Mouse (Mus musculus) heart, embryonic 12.5 days (tissue): Measurements from ENCODE around the gene Ptgdr2. TPM values are rescaled to one million over a fixed set of nuclear protein-coding genes. Genes with fewer than 3 reads are reported as not detected.

Experiments
- ATAC-seq: fragments of 200-750 bp; cut with Nextera tagmentation; 2 replicates; pipeline ENCODE4 v1.8.0; 2017; ENCODE audit warnings: moderate TSS enrichment, moderate library complexity; ENCODE audit not compliant: insufficient number of reproducible peaks, low FRiP score
- H3K27ac ChIP-seq: fragments of 300-500 bp; sonication (generic); 2 replicates; pipeline ENCODE4 v1.5.1; 2016; ENCODE audit warnings: mild to moderate bottlenecking, moderate library complexity; ENCODE audit not compliant: poor library complexity, severe bottlenecking
- H3K27me3 ChIP-seq: fragments of 300-500 bp; sonication (generic); replicated peaks from 2 replicates; pipeline ENCODE4 v1.6.1; 2016; ENCODE audit warnings: mild to moderate bottlenecking, moderate library complexity
- H3K36me3 ChIP-seq: fragments of 300-500 bp; sonication (generic); 2 replicates; pipeline ENCODE4 v1.6.1; 2016; ENCODE audit warnings: mild to moderate bottlenecking, moderate library complexity
- H3K4me1 ChIP-seq: fragments of 300-500 bp; sonication (generic); replicated peaks from 2 replicates; pipeline ENCODE4 v1.6.1; 2016; ENCODE audit warnings: mild to moderate bottlenecking
- H3K4me2 ChIP-seq: fragments of 300-500 bp; sonication (generic); 2 replicates; pipeline ENCODE4 v1.6.1; 2016; ENCODE audit warnings: mild to moderate bottlenecking, moderate library complexity
- H3K4me3 ChIP-seq: fragments of 300-500 bp; sonication (generic); 2 replicates; pipeline ENCODE4 v1.5.1; 2016; ENCODE audit warnings: mild to moderate bottlenecking
- H3K9ac ChIP-seq: fragments of 300-500 bp; sonication (generic); 2 replicates; pipeline ENCODE4 v1.6.1; 2016; ENCODE audit warnings: mild to moderate bottlenecking, moderate library complexity
- H3K9me3 ChIP-seq: fragments of 300-500 bp; sonication (generic); replicated peaks from 2 replicates; pipeline ENCODE4 v1.6.1; 2016; ENCODE audit warnings: mild to moderate bottlenecking, moderate library complexity
- WGBS: fragments of 180-500 bp; shearing (Covaris S2); methylation state at CpG from one replicate; pipeline ENCODE4 v1.1.7; 2016; 5-methylcytosine and 5-hydroxymethylcytosine counted together
- polyA plus RNA-seq: library from polyadenylated mRNA; unstranded; fragments of >200 nt; fragmentation: Nextera tagmentation; extraction: Ambion mirVana; gene quantifications from 2 replicates; pipeline ENCODE4 v1.2.1, GENCODE M21; 2016

Gene Ptgdr2
- polyA plus RNA-seq, 1 experiment from 2014 or later = not detected

DNA sequence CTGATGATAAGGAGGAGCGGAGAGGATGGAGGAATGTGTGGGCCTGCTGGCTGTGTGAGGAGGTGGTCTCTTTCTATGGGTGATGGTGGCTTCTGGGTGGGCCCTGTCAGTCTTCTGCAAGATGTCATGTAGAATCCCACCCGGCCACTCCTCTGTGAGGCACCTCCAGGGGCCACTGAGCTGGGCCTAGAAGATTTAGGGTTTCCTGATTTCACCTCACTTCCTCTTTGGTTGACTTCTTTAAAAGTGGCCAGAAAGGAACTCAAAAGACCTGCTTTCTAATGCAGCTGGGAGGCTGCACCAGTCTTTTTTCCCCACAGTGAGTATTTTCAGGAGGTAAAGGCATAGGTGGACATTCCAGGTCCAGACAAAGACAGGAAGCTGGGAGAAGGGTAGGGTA lies 6.3 kb upstream of the Ptgdr2 start:
- Histone ChIP-seq H3K9ac (no peak overlapping the region), H3K9me3 (0 out of 2 replicates have a peak, but pooled peaks cover 3% of the 10 kb centered on the region), H3K27me3 (no peaks in the 10 kb centered on the region), H3K4me3 (no peak overlapping the region), H3K36me3 (no peaks in the 10 kb centered on the region), H3K27ac (no peak overlapping the region), H3K4me1 (peaks cover 24% of the 10 kb centered on the region), H3K4me2 (no peak overlapping the region)
- no peak for ATAC-seq
- WGBS = 54% methylated on average over 2 of the region's 2 CpGs

DNA sequence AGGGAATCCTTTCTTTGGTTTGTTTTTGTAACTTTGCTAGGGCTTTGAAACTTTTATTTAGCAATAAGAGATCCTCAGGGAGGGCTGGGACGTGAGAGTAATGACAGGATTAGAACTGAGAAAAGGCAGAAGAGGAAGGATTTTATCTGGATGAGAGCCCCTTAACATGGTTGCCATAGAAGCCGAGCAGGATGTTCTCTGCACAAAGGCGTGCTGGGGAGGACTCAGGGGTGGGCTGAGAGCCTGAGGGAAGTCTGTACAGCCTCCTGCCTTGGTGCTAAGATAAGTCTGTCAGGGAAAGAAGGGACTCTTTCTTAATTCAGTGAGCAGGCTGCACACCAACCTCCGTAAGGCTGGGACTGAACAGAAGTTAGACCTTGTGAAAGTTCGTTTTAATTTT lies 1.9 kb upstream of the Ptgdr2 start:
- Histone ChIP-seq H3K4me3 (no peak overlapping the region), H3K4me2 (no peak overlapping the region), H3K27me3 (0 out of 2 replicates have a peak, but pooled peaks cover 3% of the 10 kb centered on the region), H3K36me3 (no peaks in the 10 kb centered on the region), H3K9me3 (no peaks in the 10 kb centered on the region), H3K27ac (0 out of 2 replicates have a peak overlapping the region, but pooled peaks have one; percentile 22), H3K9ac (no peak overlapping the region), H3K4me1 (peaks cover 30% of the 10 kb centered on the region)
- 0 out of 2 replicates have a peak, but pooled peaks have one; percentile 36 for ATAC-seq
- 18% methylated on average over 5 of the region's 5 CpGs for WGBS

DNA sequence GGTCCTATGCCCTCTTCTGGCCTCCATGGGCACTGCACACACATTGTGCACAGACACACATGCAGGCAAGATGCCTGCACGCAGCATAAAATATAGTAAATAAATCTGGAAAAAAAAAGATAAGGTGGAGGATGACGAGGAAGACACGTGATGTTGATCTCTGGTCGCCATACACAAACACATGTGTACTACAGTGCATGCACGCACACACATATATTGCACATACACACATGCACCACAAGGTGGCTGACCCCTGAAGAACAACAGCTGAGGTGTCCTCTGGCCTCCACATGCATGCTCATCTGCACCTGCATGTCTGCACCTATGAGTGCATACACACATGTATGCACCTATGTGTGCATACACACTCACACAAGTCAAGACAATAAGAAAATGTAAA lies 883 bp upstream of the Ptgdr2 start:
- no peak overlapping the region for H3K9ac ChIP-seq
- H3K27me3 ChIP-seq = 0 out of 2 replicates have a peak, but pooled peaks cover 5% of the 10 kb centered on the region
- H3K27ac ChIP-seq = no peak overlapping the region
- no peak overlapping the region for H3K4me2 ChIP-seq
- no peaks in the 10 kb centered on the region for H3K9me3 ChIP-seq
- H3K36me3 ChIP-seq = no peaks in the 10 kb centered on the region
- no peak overlapping the region for H3K4me3 ChIP-seq
- H3K4me1 ChIP-seq = peaks cover 40% of the 10 kb centered on the region
- no peak for ATAC-seq
- 81% methylated on average over 5 of the region's 5 CpGs for WGBS

DNA sequence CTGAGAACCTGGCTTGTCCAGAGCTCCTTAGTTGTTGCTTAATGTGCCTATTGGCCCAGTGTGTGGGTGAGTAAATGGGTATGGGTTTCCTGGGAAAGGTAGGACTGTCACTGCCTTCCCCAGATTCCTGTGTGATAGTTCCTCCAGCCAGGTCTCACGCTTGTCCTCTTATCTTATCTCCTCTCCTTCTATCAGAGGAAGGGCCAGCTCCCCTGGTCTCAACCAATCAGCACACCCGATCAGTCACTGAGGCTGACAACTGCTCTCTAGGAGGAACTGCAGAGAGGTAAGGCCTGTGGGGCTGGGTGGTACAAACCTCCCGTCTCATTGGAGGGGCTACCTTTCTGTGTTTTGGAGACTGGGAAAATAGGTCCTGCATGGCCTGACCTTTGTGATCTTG lies 1.8 kb downstream of the Ptgdr2 start:
- 17% methylated on average over 3 of the region's 3 CpGs for WGBS
- H3K9ac ChIP-seq = no peak overlapping the region
- ATAC-seq = no peak

DNA sequence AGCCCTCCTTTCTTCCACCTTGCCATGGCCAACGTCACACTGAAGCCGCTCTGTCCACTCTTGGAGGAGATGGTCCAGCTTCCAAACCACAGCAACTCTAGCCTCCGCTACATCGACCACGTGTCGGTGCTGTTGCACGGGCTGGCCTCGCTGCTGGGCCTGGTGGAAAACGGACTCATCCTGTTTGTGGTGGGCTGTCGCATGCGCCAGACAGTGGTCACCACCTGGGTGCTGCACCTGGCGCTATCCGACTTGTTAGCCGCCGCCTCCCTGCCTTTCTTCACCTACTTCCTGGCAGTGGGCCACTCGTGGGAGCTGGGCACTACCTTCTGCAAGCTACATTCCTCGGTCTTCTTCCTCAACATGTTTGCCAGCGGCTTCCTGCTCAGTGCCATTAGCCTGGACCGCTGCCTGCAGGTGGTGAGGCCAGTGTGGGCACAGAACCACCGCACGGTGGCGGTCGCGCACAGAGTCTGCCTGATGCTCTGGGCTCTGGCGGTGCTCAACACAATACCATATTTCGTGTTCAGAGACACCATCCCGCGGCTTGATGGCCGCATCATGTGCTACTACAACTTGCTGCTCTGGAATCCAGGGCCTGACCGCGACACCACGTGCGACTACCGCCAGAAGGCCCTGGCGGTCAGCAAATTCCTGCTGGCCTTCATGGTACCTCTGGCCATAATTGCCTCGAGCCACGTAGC lies 3.3 kb downstream of the Ptgdr2 start:
- Histone ChIP-seq H3K4me3 (peak overlapping the region; percentile 42), H3K4me2 (peak overlapping the region; percentile 81), H3K9me3 (no peaks in the 10 kb centered on the region), H3K27me3 (0 out of 2 replicates have a peak, but pooled peaks cover 5% of the 10 kb centered on the region), H3K9ac (peak overlapping the region; percentile 62), H3K4me1 (peaks cover 33% of the 10 kb centered on the region), H3K36me3 (peaks cover 36% of the 10 kb centered on the region), H3K27ac (no peak overlapping the region)
- 19% methylated on average over 37 of the region's 37 CpGs for WGBS
- peak; percentile 81 for ATAC-seq

More for the DNA sequence above, 1.8 kb downstream of the Ptgdr2 start:
- Histone ChIP-seq H3K4me2 (no peak overlapping the region), H3K4me1 (peaks cover 43% of the 10 kb centered on the region), H3K27me3 (0 out of 2 replicates have a peak, but pooled peaks cover 5% of the 10 kb centered on the region), H3K27ac (no peak overlapping the region), H3K36me3 (peaks cover 21% of the 10 kb centered on the region), H3K9me3 (no peaks in the 10 kb centered on the region), H3K4me3 (no peak overlapping the region)

DNA sequence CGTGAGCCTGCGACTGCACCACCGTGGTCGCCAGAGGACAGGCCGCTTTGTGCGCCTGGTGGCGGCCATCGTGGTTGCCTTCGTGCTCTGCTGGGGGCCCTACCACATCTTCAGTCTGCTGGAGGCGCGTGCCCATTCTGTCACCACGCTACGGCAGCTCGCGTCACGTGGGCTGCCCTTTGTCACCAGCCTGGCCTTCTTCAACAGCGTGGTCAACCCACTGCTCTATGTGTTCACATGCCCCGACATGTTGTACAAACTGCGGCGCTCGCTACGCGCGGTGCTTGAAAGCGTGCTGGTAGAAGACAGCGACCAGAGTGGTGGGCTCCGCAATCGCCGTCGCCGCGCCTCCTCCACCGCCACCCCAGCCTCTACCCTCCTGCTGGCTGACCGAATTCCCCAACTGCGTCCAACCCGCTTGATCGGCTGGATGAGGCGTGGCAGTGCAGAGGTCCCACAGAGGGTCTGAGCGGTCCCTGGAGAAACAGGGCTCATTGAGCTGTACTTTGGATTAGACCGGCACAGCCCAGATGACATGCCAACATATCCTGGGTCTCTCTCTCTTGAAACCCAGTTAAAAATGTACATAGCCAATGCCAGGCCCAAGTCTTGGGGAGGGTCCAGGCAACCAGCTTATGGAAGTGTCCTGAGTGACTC lies 4.0 kb downstream of the Ptgdr2 start:
- peak overlapping the region; percentile 81 for H3K4me2 ChIP-seq
- peak; percentile 68 for ATAC-seq
- peak overlapping the region; percentile 42 for H3K4me3 ChIP-seq
- peaks cover 38% of the 10 kb centered on the region for H3K36me3 ChIP-seq
- peaks cover 28% of the 10 kb centered on the region for H3K4me1 ChIP-seq
- peak overlapping the region; percentile 62 for H3K9ac ChIP-seq
- H3K27ac ChIP-seq = no peak overlapping the region
- H3K9me3 ChIP-seq = no peaks in the 10 kb centered on the region
- 7% methylated on average over 40 of the region's 40 CpGs for WGBS
- 0 out of 2 replicates have a peak, but pooled peaks cover 5% of the 10 kb centered on the region for H3K27me3 ChIP-seq

DNA sequence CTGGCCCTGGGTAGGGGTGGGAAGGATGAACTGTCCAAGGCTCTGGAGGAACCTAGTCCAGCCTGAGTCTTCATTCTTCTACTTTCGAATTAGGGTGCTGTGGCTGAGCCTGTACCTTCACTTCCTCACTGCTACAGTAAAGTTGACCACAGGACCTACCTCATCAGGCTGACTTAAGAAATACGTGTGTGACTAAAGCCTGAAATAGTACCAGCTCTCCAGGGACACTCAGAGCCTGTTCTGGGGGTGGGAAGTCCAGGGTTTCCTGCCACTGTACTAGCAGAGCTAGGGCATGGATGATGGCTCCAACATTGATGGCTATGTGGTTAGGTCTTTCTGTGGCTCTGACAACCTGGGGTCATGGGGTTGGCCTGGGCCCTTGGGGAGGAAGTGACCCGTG lies 7.0 kb downstream of the Ptgdr2 start:
- no peak for ATAC-seq
- H3K4me2 ChIP-seq = no peak overlapping the region
- no peaks in the 10 kb centered on the region for H3K9me3 ChIP-seq
- 85% methylated on average over 3 of the region's 3 CpGs for WGBS
- 0 out of 2 replicates have a peak, but pooled peaks cover 5% of the 10 kb centered on the region for H3K27me3 ChIP-seq
- peaks cover 38% of the 10 kb centered on the region for H3K36me3 ChIP-seq
- no peak overlapping the region for H3K27ac ChIP-seq
- H3K4me3 ChIP-seq = no peak overlapping the region
- no peak overlapping the region for H3K9ac ChIP-seq
- H3K4me1 ChIP-seq = peaks cover 36% of the 10 kb centered on the region

DNA sequence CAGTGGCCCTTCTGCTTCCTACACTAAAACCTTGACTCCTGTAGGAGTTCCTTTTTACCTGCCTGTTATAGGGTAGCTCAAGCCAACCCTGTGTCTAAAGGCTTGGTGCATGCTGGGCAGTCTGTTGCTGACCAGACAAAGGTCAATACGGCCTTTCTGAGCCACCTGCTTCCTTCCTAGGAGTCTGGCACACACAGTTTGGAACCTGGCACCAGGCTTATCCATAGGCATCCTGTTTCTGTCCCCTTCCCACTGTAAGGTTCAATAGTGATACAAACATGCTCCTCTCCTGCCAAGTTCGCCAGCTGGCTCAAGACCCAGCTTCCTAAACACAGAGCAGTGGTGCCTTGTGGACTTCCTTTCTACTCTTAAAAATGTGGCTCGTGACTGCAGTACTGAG lies 9.5 kb downstream of the Ptgdr2 start:
- peak overlapping the region; percentile 29; the same call in 1 of the 2 replicates for H3K9ac ChIP-seq
- no peaks in the 10 kb centered on the region for H3K9me3 ChIP-seq
- no peak for ATAC-seq
- peaks cover 29% of the 10 kb centered on the region for H3K4me1 ChIP-seq
- H3K27ac ChIP-seq = no peak overlapping the region
- peak overlapping the region; percentile 100; the same call in 1 of the 2 replicates for H3K4me2 ChIP-seq
- H3K27me3 ChIP-seq = no peaks in the 10 kb centered on the region
- H3K36me3 ChIP-seq = peaks cover 38% of the 10 kb centered on the region
- H3K4me3 ChIP-seq = 0 out of 2 replicates have a peak overlapping the region, but pooled peaks have one; percentile 92
- 73% methylated on average over 3 of the region's 3 CpGs for WGBS

DNA sequence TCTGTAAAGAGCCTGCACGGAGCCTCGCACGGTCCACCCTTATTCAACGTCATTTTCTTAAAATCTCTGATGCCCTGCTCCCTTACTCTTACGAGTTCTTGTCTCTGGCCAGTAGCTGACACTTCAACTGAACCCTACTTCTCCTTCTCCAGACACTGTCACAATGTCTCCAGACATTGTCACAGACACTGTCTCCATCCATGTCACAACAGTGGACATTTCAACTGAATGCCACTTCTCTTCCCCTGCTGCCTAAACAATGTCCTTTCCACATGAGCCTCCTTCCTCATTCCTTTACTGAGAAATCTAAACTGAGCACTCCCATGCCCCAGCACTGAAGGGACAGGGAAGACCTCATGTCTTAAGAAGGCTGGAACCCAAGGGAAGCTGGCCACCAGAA lies 10.3 kb downstream of the Ptgdr2 start:
- WGBS = 88% methylated on average over 5 of the region's 5 CpGs
- no peak for ATAC-seq

DNA sequence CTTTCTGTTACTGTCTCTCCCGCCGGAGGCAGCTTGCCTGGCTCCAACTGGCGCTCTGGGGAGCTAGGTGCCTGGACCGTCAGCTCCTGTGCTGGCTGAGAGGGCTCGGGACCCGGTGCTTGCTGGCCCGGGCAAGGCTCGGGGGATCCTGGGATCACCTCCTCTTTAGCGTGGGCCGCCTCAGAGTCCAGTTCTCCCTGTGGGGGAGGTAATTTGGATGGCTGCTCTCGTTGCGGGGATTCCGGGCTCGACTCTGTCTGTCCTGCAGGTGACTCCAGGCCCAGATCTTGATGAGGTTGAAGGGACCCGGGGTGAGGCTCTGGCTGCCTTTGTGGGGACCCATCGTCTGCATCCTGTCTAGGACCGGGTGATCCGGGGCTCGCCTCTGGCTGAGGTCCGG lies 11.5 kb downstream of the Ptgdr2 start:
- Histone ChIP-seq H3K36me3 (peaks cover 21% of the 10 kb centered on the region), H3K4me1 (peaks cover 46% of the 10 kb centered on the region), H3K27me3 (no peaks in the 10 kb centered on the region), H3K9me3 (no peaks in the 10 kb centered on the region), H3K4me2 (peak overlapping the region; percentile 100), H3K27ac (0 out of 2 replicates have a peak overlapping the region, but pooled peaks have one; percentile 4), H3K9ac (peak overlapping the region; percentile 94), H3K4me3 (peak overlapping the region; percentile 92)
- under 1% methylated on average over 20 of the region's 20 CpGs for WGBS
- ATAC-seq = no peak

More for the DNA sequence above, 10.3 kb downstream of the Ptgdr2 start:
- H3K27me3 ChIP-seq = no peaks in the 10 kb centered on the region
- peaks cover 37% of the 10 kb centered on the region for H3K4me1 ChIP-seq
- no peaks in the 10 kb centered on the region for H3K9me3 ChIP-seq
- H3K4me2 ChIP-seq = peak overlapping the region; percentile 100
- peak overlapping the region; percentile 92 for H3K4me3 ChIP-seq
- peak overlapping the region; percentile 94 for H3K9ac ChIP-seq
- H3K27ac ChIP-seq = no peak overlapping the region
- peaks cover 33% of the 10 kb centered on the region for H3K36me3 ChIP-seq

DNA sequence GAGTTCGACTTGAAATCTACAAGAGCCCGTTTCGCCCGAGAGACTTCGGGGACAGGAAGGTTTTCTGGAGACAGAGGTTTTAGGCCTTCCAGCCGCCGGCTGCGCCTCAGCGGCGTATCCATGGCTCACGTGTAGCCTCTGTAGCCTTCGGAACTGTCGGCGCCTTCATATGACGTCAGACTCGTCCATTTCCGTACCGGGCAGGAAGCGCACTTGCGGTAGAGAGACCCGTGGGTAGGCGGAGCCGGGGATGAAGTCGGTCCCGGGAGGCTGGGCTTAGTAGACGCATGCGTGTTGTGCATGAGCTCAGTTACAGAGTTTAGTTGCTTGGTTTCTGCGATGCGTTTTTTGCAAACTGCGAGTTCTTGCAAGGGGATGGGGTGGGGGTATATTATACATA lies 12.2 kb downstream of the Ptgdr2 start, which contains the start of gene Ccdc86:
TSS of gene Ccdc86 (minus strand) at position 155 of the 400 bp plus-strand sequence.
- no peaks in the 10 kb centered on the region for H3K27me3 ChIP-seq
- H3K36me3 ChIP-seq = peaks cover 14% of the 10 kb centered on the region
- peak within 1 kb of the TSS; percentile 100 for H3K4me2 ChIP-seq
- peak within 1 kb of the TSS; percentile 94 for H3K9ac ChIP-seq
- peak; percentile 96 for ATAC-seq
- no peaks in the 10 kb centered on the region for H3K9me3 ChIP-seq
- WGBS = 0% methylated on average over 30 of the region's 30 CpGs
- H3K27ac ChIP-seq = peak within 1 kb of the TSS; percentile 37; the same call in 1 of the 2 replicates
- H3K4me1 ChIP-seq = peaks cover 46% of the 10 kb centered on the region
- peak within 1 kb of the TSS; percentile 92 for H3K4me3 ChIP-seq
